Mouse (Mus musculus): ENCODE data around the gene Pik3r6. TPM values are rescaled to one million over a fixed set of nuclear protein-coding genes. Genes with fewer than 3 reads are reported as not detected.

The Pik3r6 gene
- polyA plus RNA-seq, 1 experiment: 30.1 TPM

GRCm38 (mm10) chr11:68545682-68546222, 42.9 kb downstream of the Pik3r6 start:
- H3K4me3 ChIP-seq (ENCODE audit: insufficient read depth, low read length): no peak overlapping the region
- H3K4me1 ChIP-seq (ENCODE audit: control insufficient read depth, insufficient read depth, low read length): peaks cover 12% of the 10 kb centered on the region
- TF ChIP-seq CTCF (IDR thresholded peaks at IDR 0.05; ENCODE audit: low read depth, low read length) (no peak), POLR2A (IDR thresholded peaks at IDR 0.05; ENCODE audit: borderline replicate concordance, low read depth, low read length) (no peak)
- no peak overlapping the region for H3K27ac ChIP-seq (ENCODE audit: insufficient read depth, low read depth, low read length)

- H3K27ac ChIP-seq (ENCODE audit: insufficient read depth, low read depth, low read length): no peak overlapping the region
- H3K4me1 ChIP-seq (ENCODE audit: control insufficient read depth, insufficient read depth, low read length): peaks cover 12% of the 10 kb centered on the region
- no peak overlapping the region for H3K4me3 ChIP-seq (ENCODE audit: insufficient read depth, low read length)
- no peak for TF ChIP-seq POLR2A (IDR thresholded peaks at IDR 0.05; ENCODE audit: borderline replicate concordance, low read depth, low read length)
- no peak for TF ChIP-seq CTCF (IDR thresholded peaks at IDR 0.05; ENCODE audit: low read depth, low read length)
Observed at GRCm38 (mm10) chr11:68547484-68547883, 44.7 kb downstream of the Pik3r6 start.

GRCm38 (mm10) chr11:68549597-68549996, 46.8 kb downstream of the Pik3r6 start:
- no peak overlapping the region for H3K4me3 ChIP-seq (ENCODE audit: insufficient read depth, low read length)
- TF ChIP-seq CTCF (IDR thresholded peaks at IDR 0.05; ENCODE audit: low read depth, low read length) (peak; percentile 46; the same call in 1 of the 2 replicates), POLR2A (IDR thresholded peaks at IDR 0.05; ENCODE audit: borderline replicate concordance, low read depth, low read length) (no peak)
- no peak overlapping the region for H3K27ac ChIP-seq (ENCODE audit: insufficient read depth, low read depth, low read length)
- peaks cover 12% of the 10 kb centered on the region for H3K4me1 ChIP-seq (ENCODE audit: control insufficient read depth, insufficient read depth, low read length)

- Histone ChIP-seq H3K4me3 (ENCODE audit: insufficient read depth, low read length) (no peak overlapping the region), H3K4me1 (ENCODE audit: control insufficient read depth, insufficient read depth, low read length) (peaks cover 12% of the 10 kb centered on the region), H3K27ac (ENCODE audit: insufficient read depth, low read depth, low read length) (no peak overlapping the region)
- TF ChIP-seq POLR2A (IDR thresholded peaks at IDR 0.05; ENCODE audit: borderline replicate concordance, low read depth, low read length) (no peak), CTCF (IDR thresholded peaks at IDR 0.05; ENCODE audit: low read depth, low read length) (no peak)
Observed at GRCm38 (mm10) chr11:68550358-68550757, 47.5 kb downstream of the Pik3r6 start.

- no peak overlapping the region for H3K4me3 ChIP-seq (ENCODE audit: insufficient read depth, low read length)
- TF ChIP-seq POLR2A (IDR thresholded peaks at IDR 0.05; ENCODE audit: borderline replicate concordance, low read depth, low read length) (no peak), CTCF (IDR thresholded peaks at IDR 0.05; ENCODE audit: low read depth, low read length) (0 out of 2 replicates have a peak, but pooled peaks have one; percentile 29)
- H3K27ac ChIP-seq (ENCODE audit: insufficient read depth, low read depth, low read length): no peak overlapping the region
- no peaks in the 10 kb centered on the region for H3K4me1 ChIP-seq (ENCODE audit: control insufficient read depth, insufficient read depth, low read length)
Observed at GRCm38 (mm10) chr11:68553981-68554471, 51.2 kb downstream of the Pik3r6 start.

- no peak within 1 kb of the TSS for H3K4me3 ChIP-seq (ENCODE audit: insufficient read depth, low read length)
- H3K27ac ChIP-seq (ENCODE audit: insufficient read depth, low read depth, low read length): no peak within 1 kb of the TSS
- TF ChIP-seq POLR2A (IDR thresholded peaks at IDR 0.05; ENCODE audit: borderline replicate concordance, low read depth, low read length): no peak
- TF ChIP-seq CTCF (IDR thresholded peaks at IDR 0.05; ENCODE audit: low read depth, low read length): no peak
- no peaks in the 10 kb centered on the region for H3K4me1 ChIP-seq (ENCODE audit: control insufficient read depth, insufficient read depth, low read length)
Observed at GRCm38 (mm10) chr11:68555918-68556584, 53.2 kb downstream of the Pik3r6 start, which contains the start of gene Mfsd6l. Mfsd6l (plus strand) TSS chr11:68556186.

GRCm38 (mm10) chr11:68559546-68559945, 56.7 kb downstream of the Pik3r6 start:
- Histone ChIP-seq H3K27ac (ENCODE audit: insufficient read depth, low read depth, low read length) (no peak overlapping the region), H3K4me3 (ENCODE audit: insufficient read depth, low read length) (no peak overlapping the region), H3K4me1 (ENCODE audit: control insufficient read depth, insufficient read depth, low read length) (no peaks in the 10 kb centered on the region)
- TF ChIP-seq POLR2A (IDR thresholded peaks at IDR 0.05; ENCODE audit: borderline replicate concordance, low read depth, low read length) (no peak), CTCF (IDR thresholded peaks at IDR 0.05; ENCODE audit: low read depth, low read length) (no peak)

- Histone ChIP-seq H3K4me3 (ENCODE audit: insufficient read depth, low read length) (no peak overlapping the region), H3K4me1 (ENCODE audit: control insufficient read depth, insufficient read depth, low read length) (no peaks in the 10 kb centered on the region), H3K27ac (ENCODE audit: insufficient read depth, low read depth, low read length) (no peak overlapping the region)
- TF ChIP-seq CTCF (IDR thresholded peaks at IDR 0.05; ENCODE audit: low read depth, low read length): no peak
- no peak for TF ChIP-seq POLR2A (IDR thresholded peaks at IDR 0.05; ENCODE audit: borderline replicate concordance, low read depth, low read length)
Observed at GRCm38 (mm10) chr11:68561957-68562950, 59.4 kb downstream of the Pik3r6 start.

- no peak overlapping the region for H3K27ac ChIP-seq (ENCODE audit: insufficient read depth, low read depth, low read length)
- H3K4me3 ChIP-seq (ENCODE audit: insufficient read depth, low read length): no peak overlapping the region
- TF ChIP-seq CTCF (IDR thresholded peaks at IDR 0.05; ENCODE audit: low read depth, low read length) (no peak), POLR2A (IDR thresholded peaks at IDR 0.05; ENCODE audit: borderline replicate concordance, low read depth, low read length) (no peak)
- H3K4me1 ChIP-seq (ENCODE audit: control insufficient read depth, insufficient read depth, low read length): no peaks in the 10 kb centered on the region
Observed at GRCm38 (mm10) chr11:68564356-68565031, 61.7 kb downstream of the Pik3r6 start.
